Mouse (Mus musculus): ENCODE measurements around the gene Gm10964.

DNA sequence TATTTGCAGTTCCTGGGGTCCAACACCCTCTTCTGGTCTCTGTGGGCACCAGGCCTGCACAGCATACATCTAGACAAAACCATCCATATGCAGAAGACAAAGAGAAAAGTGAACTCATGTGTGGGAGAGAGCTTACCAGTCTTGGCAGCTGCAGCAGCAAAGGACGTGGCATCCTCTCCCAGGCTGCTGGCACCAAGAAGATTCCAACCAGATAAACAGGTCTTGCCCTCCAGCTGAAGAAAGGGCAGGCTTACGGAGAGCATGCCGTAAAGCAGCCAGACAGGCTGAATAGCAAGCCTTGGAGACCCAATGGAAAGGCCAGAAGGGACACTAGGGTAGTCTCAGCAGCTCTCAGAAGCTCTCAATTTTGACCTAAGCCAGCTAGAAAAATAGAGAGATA, 7.0 kb upstream of the Gm10964 start:
- no peak for TF ChIP-seq CTCF (IDR thresholded peaks at IDR 0.05; ENCODE audit: borderline replicate concordance, insufficient read depth, low read length)
- no peak for TF ChIP-seq POLR2A (IDR thresholded peaks at IDR 0.05; ENCODE audit: low read depth, low read length)
